Mouse (Mus musculus) liver, adult 2 months (tissue): ENCODE results near the gene Orm1.

Experiments used
- CTCF ChIP-seq: fragments of 200-500 bp; IDR thresholded peaks from 2 replicates; pipeline ENCODE4 v1.5.1; 2011; ENCODE audit warnings: low read depth, low read length, control low read depth
- POLR2A ChIP-seq: fragments of 200-500 bp; IDR thresholded peaks from 2 replicates; pipeline ENCODE4 v1.6.1; 2011; ENCODE audit warnings: low read length, control low read depth; ENCODE audit not compliant: insufficient read depth; ENCODE audit errors: extremely low read depth

DNA sequence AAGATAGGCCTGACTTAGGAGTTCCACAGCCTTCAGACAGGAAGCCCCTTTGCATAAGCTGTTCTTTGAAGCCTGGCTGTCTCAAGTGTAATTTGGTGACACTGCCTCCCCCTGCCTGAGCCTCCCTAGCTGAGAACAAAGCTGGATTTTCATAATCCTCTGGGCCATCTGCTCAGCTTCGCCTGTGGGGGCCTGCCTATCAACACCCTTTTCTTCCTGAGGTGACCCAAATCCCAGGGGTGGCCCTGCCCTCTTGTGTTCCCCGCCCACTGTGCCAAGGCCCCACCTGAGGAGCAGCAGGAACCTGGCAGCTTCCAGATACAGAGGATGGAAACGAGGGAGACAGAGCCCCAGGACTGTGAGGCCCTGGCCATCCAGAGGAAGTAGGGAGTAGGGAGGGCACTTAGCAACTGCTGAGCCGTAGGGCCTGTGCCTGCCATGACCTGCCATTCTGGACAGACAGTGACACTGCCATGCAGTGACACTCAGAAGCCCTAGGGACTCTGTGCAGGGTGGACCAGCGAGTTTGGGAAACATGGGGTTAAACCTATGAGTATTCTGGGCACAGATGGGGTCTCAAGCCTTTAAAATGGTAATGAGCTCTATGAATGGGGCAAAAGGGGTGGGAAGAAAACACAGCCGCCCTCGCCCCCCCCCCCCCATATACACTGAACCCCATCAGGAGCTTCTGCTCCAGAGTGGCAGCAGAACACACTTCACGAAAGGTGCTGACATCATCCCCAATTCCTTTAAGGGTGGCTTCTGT, 44.9 kb downstream of the Orm1 start:
- TF ChIP-seq POLR2A (no peak), CTCF (no peak)
